Mouse (Mus musculus): Measurements from ENCODE around the gene Ccnl1. TPM values are rescaled to one million over a fixed set of nuclear protein-coding genes. Genes with fewer than 3 reads are reported as not detected.

The Ccnl1 gene
- total and polyA plus RNA-seq, 2 experiments from 2014 or later, result 38.7 to 58.4 TPM

GRCm38 (mm10) chr3:65931542-65931941 is 26.5 kb downstream of the Ccnl1 start:
- Histone ChIP-seq H3K27me3 (ENCODE audit: insufficient read depth, low read length) (no peaks in the 10 kb centered on the region; the same call in 1 of the 2 replicates), H3K9me3 (ENCODE audit: low read length) (no peaks in the 10 kb centered on the region), H3K36me3 (ENCODE audit: insufficient read depth, low read length) (no peaks in the 10 kb centered on the region), H3K9ac (replicated peaks; ENCODE audit: low read length, poor library complexity, severe bottlenecking) (no peak overlapping the region), H3K4me2 (ENCODE audit: low read depth, low read length, poor library complexity, severe bottlenecking) (no peak overlapping the region), H3K27ac (ENCODE audit: low read depth, low read length) (no peak overlapping the region), H3K4me3 (ENCODE audit: low read depth, low read length) (no peak overlapping the region), H3K4me1 (ENCODE audit: insufficient read depth, low read length) (0 out of 2 replicates have a peak, but pooled peaks cover 4% of the 10 kb centered on the region)
- TF ChIP-seq CTCF (IDR thresholded peaks at IDR 0.05), result no peak
- no peak for ATAC-seq (ENCODE audit: low FRiP score)
- 91% methylated on average over 7 of the region's 7 CpGs for WGBS
- no peak for DNase-seq (ENCODE audit: low spot score)

GRCm38 (mm10) chr3:65930636-65931035 is 27.4 kb downstream of the Ccnl1 start:
- 55% methylated on average over 8 of the region's 8 CpGs for WGBS
- TF ChIP-seq CTCF (IDR thresholded peaks at IDR 0.05), result no peak

DNA sequence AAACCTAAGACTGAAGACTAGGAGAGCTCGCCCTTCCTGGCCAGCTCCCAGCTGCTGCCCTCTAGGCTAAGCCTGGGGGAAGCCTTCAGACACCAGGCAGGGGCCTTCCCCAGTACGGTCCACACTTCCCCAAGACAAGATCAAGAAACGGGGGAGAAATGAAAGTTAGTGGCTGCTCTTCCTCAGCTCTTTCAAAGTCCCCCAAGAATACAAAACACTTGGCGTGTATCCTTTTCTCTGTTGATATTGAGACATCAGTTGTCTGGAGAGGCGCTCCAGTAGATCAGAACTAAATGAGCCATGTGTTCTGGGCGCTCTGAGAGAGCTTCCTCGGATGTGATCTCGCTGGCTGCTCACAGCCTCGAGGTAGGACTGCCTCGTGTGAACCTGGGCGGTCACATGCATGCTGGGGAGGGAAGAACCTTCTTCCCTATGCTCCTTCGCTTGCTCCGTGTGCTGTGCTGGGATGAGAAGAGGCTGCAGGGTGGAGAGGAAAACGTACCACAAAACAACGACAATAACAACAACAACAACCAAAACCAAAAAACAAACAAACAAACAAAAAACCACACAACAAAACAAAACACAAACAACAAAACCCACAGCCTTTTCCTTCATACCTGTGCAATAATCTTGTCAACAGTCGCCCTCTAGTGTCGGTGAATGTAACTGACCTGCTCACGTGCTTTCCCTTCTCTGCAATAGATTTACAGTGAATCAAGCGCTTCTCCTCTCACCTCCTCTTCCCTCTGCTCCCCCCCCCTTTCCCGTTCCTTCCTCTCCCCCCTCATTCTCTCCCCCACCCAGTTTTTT is 28.0 kb downstream of the Ccnl1 start:
- 0 out of 2 replicates have a peak, but pooled peaks cover 4% of the 10 kb centered on the region for H3K4me1 ChIP-seq (ENCODE audit: insufficient read depth, low read length)
- no peaks in the 10 kb centered on the region for H3K9me3 ChIP-seq (ENCODE audit: low read length)
- H3K27me3 ChIP-seq (ENCODE audit: insufficient read depth, low read length), result no peaks in the 10 kb centered on the region; the same call in 1 of the 2 replicates
- DNase-seq (ENCODE audit: low spot score) (peak; percentile 83), ATAC-seq (ENCODE audit: low FRiP score) (peak; percentile 63; the same call in 1 of the 2 replicates)
- TF ChIP-seq CTCF (IDR thresholded peaks at IDR 0.05), result peak; percentile 82
- H3K27ac ChIP-seq (ENCODE audit: low read depth, low read length), result no peak overlapping the region
- peak overlapping the region; percentile 35 for H3K4me2 ChIP-seq (ENCODE audit: low read depth, low read length, poor library complexity, severe bottlenecking)
- H3K36me3 ChIP-seq (ENCODE audit: insufficient read depth, low read length), result no peaks in the 10 kb centered on the region
- 16% methylated on average over 20 of the region's 20 CpGs for WGBS
- H3K4me3 ChIP-seq (ENCODE audit: low read depth, low read length), result no peak overlapping the region
- no peak overlapping the region for H3K9ac ChIP-seq (replicated peaks; ENCODE audit: low read length, poor library complexity, severe bottlenecking)

More at GRCm38 (mm10) chr3:65930636-65931035, 27.4 kb downstream of the Ccnl1 start:
- Histone ChIP-seq H3K9ac (replicated peaks; ENCODE audit: low read length, poor library complexity, severe bottlenecking) (no peak overlapping the region), H3K36me3 (ENCODE audit: insufficient read depth, low read length) (no peaks in the 10 kb centered on the region), H3K9me3 (ENCODE audit: low read length) (no peaks in the 10 kb centered on the region), H3K4me3 (ENCODE audit: low read depth, low read length) (no peak overlapping the region), H3K27ac (ENCODE audit: low read depth, low read length) (no peak overlapping the region), H3K4me2 (ENCODE audit: low read depth, low read length, poor library complexity, severe bottlenecking) (0 out of 2 replicates have a peak overlapping the region, but pooled peaks have one; percentile 7), H3K4me1 (ENCODE audit: insufficient read depth, low read length) (0 out of 2 replicates have a peak, but pooled peaks cover 4% of the 10 kb centered on the region), H3K27me3 (ENCODE audit: insufficient read depth, low read length) (no peaks in the 10 kb centered on the region; the same call in 1 of the 2 replicates)
- 0 out of 2 replicates have a peak, but pooled peaks have one; percentile 6 for ATAC-seq (ENCODE audit: low FRiP score)
- DNase-seq (ENCODE audit: low spot score), result no peak

DNA sequence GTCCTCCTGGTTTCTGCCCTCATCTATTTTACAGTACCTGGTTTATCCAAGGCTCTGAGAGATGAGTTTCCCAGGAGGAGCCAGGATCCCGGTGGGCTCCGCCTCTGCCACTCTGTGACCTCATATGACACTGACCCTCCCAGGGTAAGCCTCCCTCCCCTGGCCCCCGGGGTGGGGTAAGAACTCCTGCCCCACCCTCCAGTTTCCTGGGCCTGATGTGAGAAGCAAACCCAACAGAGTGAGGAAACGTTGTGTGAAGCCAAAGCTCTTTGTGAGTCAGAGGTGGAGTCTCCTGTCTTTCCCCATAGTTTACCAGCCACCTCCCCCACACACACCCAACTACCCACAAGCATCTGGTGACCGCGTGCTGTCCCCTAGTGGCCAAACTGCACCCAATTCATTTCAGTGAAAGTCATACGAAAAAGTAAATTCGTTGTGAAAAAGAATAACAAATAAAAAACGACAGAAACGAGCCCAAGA is 28.7 kb downstream of the Ccnl1 start:
- Histone ChIP-seq H3K9ac (replicated peaks; ENCODE audit: low read length, poor library complexity, severe bottlenecking) (no peak overlapping the region), H3K36me3 (ENCODE audit: insufficient read depth, low read length) (no peaks in the 10 kb centered on the region), H3K27ac (ENCODE audit: low read depth, low read length) (no peak overlapping the region), H3K4me2 (ENCODE audit: low read depth, low read length, poor library complexity, severe bottlenecking) (peak overlapping the region; percentile 35), H3K4me3 (ENCODE audit: low read depth, low read length) (no peak overlapping the region), H3K4me1 (ENCODE audit: insufficient read depth, low read length) (0 out of 2 replicates have a peak, but pooled peaks cover 4% of the 10 kb centered on the region), H3K9me3 (ENCODE audit: low read length) (no peaks in the 10 kb centered on the region), H3K27me3 (ENCODE audit: insufficient read depth, low read length) (no peaks in the 10 kb centered on the region; the same call in 1 of the 2 replicates)
- DNase-seq (ENCODE audit: low spot score), result peak; percentile 83
- 5% methylated on average over 10 of the region's 10 CpGs for WGBS
- peak; percentile 71 for ATAC-seq (ENCODE audit: low FRiP score)
- peak; percentile 90 for TF ChIP-seq CTCF (IDR thresholded peaks at IDR 0.05)

GRCm38 (mm10) chr3:65928614-65929272 is 29.3 kb downstream of the Ccnl1 start:
- no peak for TF ChIP-seq CTCF (IDR thresholded peaks at IDR 0.05)
- ATAC-seq (ENCODE audit: low FRiP score), result no peak; the same call in 1 of the 2 replicates
- Histone ChIP-seq H3K27ac (ENCODE audit: low read depth, low read length) (no peak overlapping the region), H3K4me2 (ENCODE audit: low read depth, low read length, poor library complexity, severe bottlenecking) (peak overlapping the region; percentile 35; the same call in 1 of the 2 replicates), H3K4me3 (ENCODE audit: low read depth, low read length) (no peak overlapping the region), H3K4me1 (ENCODE audit: insufficient read depth, low read length) (0 out of 2 replicates have a peak, but pooled peaks cover 4% of the 10 kb centered on the region), H3K9me3 (ENCODE audit: low read length) (no peaks in the 10 kb centered on the region), H3K36me3 (ENCODE audit: insufficient read depth, low read length) (no peaks in the 10 kb centered on the region), H3K27me3 (ENCODE audit: insufficient read depth, low read length) (no peaks in the 10 kb centered on the region; the same call in 1 of the 2 replicates), H3K9ac (replicated peaks; ENCODE audit: low read length, poor library complexity, severe bottlenecking) (no peak overlapping the region)
- WGBS, result 32% methylated on average over 4 of the region's 4 CpGs
- no peak for DNase-seq (ENCODE audit: low spot score)
